Mouse (Mus musculus): ENCODE measurements around the gene Hs1bp3.

Hs1bp3 gene

GRCm38 (mm10) chr12:8301841-8302431 lies 11.3 kb upstream of the Hs1bp3 start, which contains the start of gene Gdf7:
Gene Gdf7 (minus strand): TSS chr12:8301954.
- no peak for DNase-seq (ENCODE audit: low spot score)

DNA sequence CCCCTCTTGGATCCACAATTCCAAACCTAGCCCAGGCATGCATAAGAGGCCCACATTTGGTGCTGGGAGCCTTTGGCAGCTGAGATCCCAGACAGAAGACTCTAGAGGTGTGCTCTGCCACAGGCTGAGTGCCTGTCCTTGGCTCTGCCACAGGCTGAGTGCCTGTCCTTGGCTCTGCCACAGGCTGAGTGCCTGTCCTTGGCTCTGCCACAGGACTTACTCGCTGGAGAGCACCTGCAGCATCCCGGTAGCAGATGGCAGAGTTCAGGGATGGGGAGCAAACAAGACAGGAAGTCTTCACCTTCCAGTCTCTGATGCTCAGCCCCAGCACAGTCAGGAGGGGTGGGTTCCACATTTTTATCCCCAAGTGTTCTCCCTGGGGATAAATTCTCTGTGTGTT lies 8.0 kb upstream of the Hs1bp3 start:
- no peak for DNase-seq (ENCODE audit: low spot score)

DNA sequence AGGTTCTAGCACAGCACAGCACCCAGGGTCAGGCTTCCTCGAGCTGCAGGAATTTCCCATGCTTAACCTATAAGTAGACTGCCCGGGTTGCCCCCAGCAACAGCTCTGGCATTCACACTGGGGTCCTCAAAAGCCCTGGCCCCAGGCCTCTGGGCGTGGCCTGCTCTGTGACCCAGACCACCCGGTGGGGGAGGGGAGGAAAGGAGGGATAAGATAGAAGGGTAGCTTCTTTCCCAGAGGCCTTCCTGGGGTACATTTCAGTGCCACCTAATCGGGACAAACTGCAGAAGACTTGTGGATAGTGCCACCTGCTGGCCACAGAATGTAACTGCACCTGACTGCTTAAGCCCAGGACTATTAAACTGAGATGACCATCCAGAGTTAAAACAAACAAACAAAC lies 6.8 kb upstream of the Hs1bp3 start:
- DNase-seq (ENCODE audit: low spot score), result peak; percentile 59

DNA sequence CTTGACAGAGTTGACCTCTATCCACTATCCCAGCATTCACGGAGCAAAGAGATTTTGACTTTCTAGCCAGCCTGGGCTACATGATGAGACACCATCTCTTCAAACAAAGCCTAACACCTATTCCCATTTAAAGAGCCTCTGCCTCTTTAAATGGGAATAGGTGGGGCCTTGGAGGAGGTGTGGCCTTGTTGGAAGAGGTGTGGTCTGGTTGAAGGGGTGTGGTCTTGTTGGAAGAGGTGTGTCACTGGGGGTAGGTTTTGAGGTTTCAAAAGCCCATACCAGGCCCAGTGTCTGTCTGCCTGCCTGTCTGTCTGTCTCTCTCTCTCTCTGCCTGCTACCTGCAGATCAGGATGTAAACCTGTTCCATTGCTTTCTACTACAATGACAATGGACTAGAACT lies 6.3 kb upstream of the Hs1bp3 start:
- DNase-seq (ENCODE audit: low spot score), result no peak

DNA sequence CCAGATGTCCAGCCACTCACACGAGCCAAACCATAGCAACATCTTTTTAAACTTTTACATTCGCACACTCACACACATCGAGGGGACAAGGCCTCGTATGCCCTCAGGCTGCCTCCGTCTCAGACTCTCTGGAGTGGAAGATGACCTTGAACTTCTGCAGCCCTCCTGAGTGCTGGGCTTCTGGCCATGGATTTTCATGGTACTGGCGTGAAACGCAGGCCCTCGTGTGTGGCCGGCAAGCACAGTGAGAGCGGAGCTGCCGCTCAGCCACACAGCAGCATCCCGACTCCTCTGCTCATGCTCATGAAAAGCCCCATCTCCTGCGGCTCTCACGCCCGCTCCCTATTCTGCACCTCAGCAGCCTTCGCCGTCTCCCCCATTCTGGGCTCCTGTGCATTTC lies 2.2 kb upstream of the Hs1bp3 start:
- DNase-seq (ENCODE audit: low spot score), result no peak

GRCm38 (mm10) chr12:8312266-8312665 lies 966 bp upstream of the Hs1bp3 start:
- DNase-seq (ENCODE audit: low spot score), result no peak

- no peak for DNase-seq (ENCODE audit: low spot score)
Measured at GRCm38 (mm10) chr12:8313773-8314172, 541 bp downstream of the Hs1bp3 start.

DNA sequence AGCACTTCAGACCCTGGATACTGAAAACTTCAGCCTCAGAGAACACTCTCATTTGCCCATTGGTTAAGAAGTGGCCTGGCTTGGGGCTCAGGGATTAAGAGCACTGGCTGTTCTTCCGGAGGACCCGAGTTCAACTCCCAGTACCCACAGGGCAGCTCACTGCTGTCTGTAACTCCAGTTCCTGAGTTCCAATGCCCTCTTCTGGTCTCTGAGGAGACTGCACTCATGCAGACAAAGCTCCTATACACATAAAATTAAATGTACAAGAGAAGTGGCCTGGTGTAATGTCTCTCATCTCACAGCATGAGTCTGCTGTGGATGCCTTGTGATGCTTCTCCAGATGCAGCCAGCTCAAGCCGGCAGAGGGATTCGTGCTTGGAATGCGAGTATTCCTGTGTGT lies 3.3 kb downstream of the Hs1bp3 start:
- no peak for DNase-seq (ENCODE audit: low spot score)

DNA sequence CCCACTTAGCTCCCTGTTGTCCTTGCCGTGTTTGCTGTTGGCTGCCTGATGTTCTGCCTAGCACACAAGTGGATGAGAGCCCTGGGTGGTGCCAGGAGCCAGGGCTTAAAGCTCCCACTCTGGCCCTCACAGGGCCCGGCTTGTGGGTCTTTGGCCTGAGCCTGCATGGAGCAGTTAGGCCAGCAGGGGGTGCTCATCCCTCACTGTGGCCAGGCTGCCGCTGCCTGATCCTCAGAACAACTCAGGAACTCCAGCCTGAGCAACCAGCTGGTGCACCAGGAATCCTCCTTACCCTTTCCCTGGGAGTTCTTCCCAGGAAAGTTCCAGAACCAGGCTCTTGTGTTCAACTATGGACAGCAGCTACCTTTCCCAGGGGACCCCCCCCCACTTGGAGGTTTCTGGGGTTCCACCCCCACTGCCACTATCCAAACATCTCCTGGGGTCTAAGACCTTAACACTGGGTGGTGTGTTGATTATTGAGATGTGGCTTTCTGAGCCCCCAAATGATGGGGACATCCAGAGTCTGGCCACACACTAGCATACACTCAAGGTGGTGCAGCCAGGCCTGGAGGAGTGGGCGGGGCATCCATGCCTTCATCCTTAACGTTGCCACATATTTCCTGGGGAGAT lies 7.0 kb downstream of the Hs1bp3 start:
- peak; percentile 82 for DNase-seq (ENCODE audit: low spot score)

DNA sequence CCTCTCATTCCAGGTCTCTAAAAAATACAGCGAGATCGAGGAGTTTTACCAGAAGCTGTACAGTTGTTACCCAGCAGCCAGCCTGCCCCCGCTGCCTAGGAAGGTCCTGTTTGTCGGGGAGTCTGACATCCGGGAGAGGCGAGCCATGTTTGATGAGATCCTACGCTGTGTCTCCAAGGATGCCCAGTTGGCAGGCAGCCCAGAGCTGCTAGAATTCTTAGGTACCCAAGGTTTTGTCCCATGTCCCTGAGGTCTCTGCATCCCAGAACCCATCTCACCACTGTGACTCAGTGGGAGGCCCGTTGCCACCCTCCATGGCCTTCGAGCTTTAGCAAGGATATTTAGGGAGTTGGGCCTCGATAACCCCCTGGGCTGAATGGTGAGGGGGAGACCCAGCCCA lies 8.3 kb downstream of the Hs1bp3 start:
- no peak for DNase-seq (ENCODE audit: low spot score)

- DNase-seq (ENCODE audit: low spot score), result no peak
Measured at GRCm38 (mm10) chr12:8324086-8324485, 10.9 kb downstream of the Hs1bp3 start.

DNA sequence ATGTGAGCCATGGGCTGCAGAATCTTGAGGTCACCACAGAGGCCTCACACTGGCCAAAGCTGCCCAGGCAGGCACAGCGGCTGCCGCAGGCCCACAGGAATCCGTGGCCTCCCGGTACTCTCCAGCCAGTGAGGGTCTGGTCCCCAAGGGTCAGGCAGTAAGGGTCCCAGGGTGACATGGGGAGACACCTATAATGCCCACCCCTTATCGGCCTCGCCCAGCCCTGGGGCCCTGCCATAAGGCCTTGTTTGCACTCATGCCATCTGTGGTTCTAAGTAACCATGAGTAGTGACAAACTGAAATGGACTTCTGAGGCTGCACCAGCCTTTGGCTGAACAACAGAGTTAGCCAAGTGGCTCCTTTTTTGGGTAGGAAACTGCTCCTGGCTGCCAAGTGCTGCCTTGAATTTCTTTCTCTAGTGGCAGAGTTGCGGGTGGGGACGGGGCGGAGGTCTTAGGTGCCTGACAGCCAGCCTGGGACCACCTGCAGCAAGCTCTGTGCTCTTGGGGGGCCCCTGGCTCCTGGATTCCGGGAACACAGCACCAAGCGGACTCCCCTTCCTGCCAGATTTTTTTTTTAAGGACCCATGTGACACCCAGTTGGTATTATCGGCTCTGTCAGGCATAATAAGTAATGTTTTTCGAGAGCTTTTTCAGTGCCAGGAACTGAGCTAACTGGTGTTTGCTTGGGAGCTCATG lies 12.2 kb downstream of the Hs1bp3 start:
- DNase-seq (ENCODE audit: low spot score), result no peak

DNA sequence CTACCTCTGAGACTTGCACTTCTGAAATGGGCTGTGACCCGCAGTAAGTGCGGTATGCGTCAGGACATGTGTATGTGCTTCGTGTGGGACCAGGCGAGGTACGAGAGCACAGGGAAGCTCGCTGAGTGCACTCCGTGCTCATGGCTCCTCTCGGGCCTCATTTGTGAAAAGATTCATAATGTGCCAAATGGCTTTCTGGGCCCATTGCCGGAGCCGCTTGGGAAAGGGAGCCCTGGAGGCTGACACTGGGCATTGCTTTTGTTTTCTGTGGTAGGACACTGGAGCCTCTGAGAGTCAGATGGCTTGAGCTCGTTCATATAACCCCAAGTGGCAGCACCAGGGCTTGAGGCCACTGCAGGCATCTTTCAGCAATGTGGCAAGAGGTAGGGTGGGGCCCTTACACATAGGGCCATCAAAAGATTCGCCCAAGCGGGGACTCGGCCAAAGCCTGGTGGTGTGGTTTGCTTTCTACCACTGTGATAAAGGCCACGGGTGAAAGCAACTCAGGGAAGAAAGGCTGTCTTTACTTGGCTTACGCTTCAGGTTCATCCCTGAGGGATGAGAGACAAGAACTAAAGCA lies 12.8 kb downstream of the Hs1bp3 start:
- DNase-seq (ENCODE audit: low spot score), result no peak

- peak; percentile 94 for DNase-seq (ENCODE audit: low spot score)
Measured at GRCm38 (mm10) chr12:8326825-8327674, 13.8 kb downstream of the Hs1bp3 start.

DNA sequence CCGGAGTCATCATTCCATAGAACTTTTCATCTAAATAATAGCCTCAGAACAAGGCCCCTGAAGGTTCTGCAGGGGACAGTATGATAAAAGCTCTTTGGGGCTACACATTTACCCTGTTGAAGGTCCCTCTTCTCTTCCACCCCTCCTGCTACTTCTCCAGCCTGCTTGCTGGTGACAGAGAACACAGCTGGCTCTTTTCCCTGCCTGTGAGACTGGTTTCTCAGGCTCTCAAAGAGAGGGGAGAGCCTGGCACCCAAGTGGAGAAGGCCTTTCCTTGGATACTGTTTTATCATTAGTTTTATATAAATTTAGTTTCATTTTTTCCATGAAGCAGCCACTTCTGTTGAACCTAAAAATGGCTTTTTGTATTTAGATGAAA lies 14.4 kb downstream of the Hs1bp3 start:
- no peak for DNase-seq (ENCODE audit: low spot score)

GRCm38 (mm10) chr12:8329236-8329635 lies 16.0 kb downstream of the Hs1bp3 start:
- no peak for DNase-seq (ENCODE audit: low spot score)

GRCm38 (mm10) chr12:8331489-8332173 lies 18.4 kb downstream of the Hs1bp3 start:
- DNase-seq (ENCODE audit: low spot score), result no peak

DNA sequence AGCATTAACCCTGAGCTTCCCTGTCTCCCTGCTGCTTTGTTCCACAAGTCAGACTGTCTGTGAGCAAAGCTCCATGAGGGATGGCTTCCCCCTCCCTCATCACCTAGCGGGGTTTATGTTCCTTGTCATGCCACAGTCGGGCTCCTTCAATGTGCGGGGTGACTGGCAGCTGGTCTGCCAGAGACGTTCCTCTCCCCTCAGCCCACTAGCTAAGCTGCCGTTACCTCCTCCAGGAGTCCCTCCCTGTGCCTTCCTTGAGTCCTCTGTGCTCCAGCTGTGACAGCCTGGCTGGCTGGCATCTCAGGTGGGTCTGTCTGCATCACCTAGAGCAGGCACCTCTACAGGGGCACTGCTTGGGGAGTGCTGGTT lies 18.9 kb downstream of the Hs1bp3 start:
- no peak for DNase-seq (ENCODE audit: low spot score)

GRCm38 (mm10) chr12:8333617-8334016 lies 20.4 kb downstream of the Hs1bp3 start:
- no peak for DNase-seq (ENCODE audit: low spot score)

GRCm38 (mm10) chr12:8334261-8334660 lies 21.0 kb downstream of the Hs1bp3 start:
- DNase-seq (ENCODE audit: low spot score), result no peak

DNA sequence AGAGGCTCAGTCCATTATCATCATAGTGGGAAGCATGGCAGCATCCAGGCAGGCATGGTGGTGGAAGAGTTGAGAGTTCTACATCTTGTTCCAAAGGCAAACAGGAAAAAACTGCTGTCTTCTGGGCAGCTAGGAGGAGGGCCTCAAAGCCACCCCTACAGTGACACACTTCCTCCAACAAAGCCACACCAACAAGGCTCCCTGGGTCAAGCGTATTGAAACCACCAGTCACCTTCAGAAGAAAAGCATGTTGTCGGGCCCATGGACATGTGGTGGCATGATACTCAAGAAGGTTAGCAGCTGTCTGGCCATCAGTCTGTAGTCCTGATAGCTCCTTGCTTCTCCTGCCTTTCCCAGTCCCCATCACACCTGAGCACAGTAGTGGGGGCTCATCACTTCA lies 22.3 kb downstream of the Hs1bp3 start:
- DNase-seq (ENCODE audit: low spot score), result no peak

Measured in lung, postnatal 25 days (tissue).